Mouse (Mus musculus) adrenal gland, postnatal 10 days (tissue): ENCODE results near the gene Gtf2a1l. TPM values are rescaled to one million over a fixed set of nuclear protein-coding genes. Genes with fewer than 3 reads are reported as not detected.
A peak's percentile ranks its signal among the peaks of the same experiment; 100 is the strongest.

Experiments
- DNase-seq: peaks from one replicate; pipeline ENCODE4 v3.0.0; 2021; ENCODE audit warnings: mixed read lengths
- long read RNA-seq, 2 experiments: library from polyadenylated mRNA; stranded (forward); transcript quantifications; one replicate each; pipeline ENCODE4 v2.0.0; 2021
- total RNA-seq, 2 experiments: library from RNA; stranded (reverse); gene quantifications; 2 replicates each; pipeline ENCODE4 v1.2.3; 2021

Gene Gtf2a1l
- total RNA-seq: not detected
- long read RNA-seq, experiment 1: 0 reads
- long read RNA-seq, experiment 2: 0 reads

DNA sequence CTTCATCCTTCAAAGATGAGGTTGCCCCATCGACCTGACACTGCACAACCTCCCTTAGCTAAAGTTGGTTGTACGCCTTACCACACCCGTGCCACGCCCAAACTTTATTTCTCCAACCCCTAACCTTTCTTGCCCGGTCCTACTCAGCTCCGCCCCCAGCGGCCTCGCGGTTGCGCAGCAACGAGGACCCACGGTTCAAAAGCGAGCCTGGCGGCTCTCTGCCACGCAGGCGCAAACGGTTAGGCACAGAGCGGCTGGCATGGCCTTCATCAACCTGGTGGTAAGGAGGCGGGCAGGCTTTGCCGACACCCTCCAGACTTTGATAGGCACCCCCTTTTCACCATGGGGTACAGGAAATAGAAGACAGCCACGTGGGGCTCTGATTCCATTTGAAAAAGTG lies at the start of gene Gtf2a1l:
Gtf2a1l (plus strand) TSS at position 209 of the 400 bp plus-strand sequence.
- DNase-seq: peak; percentile 58

DNA sequence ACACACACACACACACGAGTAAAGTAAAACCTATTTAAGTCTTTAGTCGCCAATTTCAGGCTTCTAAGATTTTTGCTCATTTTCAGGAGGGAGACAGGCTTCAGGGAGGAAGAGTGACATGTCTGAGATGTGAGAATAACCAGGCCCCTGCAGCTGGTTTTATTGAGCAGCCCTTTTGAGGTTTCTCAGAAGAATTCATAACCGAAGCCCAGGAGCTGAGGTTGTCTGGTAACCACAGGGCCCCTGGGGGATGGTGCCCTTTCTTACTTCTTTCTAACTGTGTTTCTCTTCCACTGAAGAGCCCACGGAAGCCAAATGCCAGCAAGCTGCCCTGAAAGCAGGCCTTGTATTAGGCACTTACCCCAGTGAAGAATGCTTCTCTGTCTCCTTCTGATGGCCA lies 47.5 kb upstream of the Gtf2a1l start:
- no peak for DNase-seq

DNA sequence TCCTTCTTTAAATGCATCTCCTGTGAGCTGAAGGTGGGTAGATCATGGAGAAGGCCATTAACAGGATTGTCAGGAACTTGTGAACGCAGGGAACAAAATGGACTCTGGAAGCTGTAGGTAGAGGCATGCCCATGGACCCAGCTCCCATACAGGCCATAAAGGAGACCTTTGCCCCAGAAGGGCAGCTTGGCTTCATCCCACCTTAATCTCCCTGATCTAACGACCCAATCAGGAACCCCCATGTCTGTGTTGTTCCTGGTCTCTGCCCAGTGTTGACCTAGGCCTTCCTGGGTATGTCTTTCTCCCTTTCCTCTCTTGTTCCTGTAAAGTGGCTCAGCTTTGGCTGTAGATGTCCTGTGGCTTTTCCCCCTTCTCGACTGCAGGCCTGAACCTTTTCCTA lies 47.1 kb upstream of the Gtf2a1l start:
- DNase-seq: no peak

DNA sequence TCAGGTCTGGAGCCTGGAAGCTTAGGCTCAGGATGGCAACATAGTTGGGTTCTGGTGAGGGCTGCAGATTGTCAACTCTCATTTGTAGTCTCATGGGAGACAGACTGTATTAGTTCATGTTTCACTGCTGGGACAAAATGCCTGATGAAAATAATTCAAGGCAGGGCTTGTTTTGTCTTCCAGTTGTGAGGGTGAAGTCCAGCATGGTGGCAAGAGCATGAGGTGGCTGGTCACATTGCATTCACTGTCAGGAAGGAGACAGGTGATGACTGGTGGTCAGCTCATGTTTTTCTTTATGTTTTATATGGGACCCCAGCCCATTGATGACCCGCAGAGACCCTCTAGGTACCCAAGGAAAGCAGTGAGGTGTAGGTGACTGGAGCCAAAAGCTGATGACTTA lies 45.7 kb upstream of the Gtf2a1l start:
- DNase-seq: no peak

DNA sequence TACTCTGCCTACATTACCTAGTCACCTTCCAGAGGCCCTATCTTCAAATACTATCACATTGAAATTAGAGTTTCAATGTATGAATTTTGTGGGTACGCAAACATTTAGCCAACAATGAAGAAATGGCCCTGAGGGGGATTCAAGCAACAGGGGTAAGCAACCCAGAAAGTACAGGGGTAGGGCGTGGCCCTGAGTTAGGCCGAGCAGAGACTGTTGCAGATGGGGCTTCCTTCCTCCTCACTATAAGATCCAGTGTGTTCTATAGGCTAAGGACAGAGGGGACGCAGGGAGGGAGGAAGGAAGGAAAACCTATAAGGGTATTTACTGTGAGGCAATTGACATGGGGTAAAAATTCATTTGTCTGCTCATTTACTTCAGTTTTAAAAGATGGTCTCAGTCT lies 44.1 kb upstream of the Gtf2a1l start:
- no peak for DNase-seq

DNA sequence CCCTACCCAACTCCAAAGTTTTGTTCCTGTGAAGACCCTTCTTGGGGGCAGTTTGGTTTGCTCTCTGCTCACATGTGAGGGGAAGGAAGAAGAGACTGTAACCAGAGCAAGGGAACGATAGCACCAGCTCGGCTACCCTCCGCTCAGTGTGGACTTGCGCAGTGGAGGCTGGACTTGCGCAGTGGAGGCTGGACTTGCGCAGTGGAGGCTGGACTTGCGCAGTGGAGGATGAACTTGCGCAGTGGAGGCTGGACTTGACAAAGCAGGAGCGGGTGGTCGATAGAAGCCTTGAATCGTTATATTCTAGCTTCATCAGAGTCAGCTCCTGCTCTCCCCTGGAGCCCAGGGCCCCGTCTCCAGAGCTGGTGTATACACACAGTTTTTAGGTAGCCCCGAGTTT lies 43.1 kb upstream of the Gtf2a1l start:
- no peak for DNase-seq

DNA sequence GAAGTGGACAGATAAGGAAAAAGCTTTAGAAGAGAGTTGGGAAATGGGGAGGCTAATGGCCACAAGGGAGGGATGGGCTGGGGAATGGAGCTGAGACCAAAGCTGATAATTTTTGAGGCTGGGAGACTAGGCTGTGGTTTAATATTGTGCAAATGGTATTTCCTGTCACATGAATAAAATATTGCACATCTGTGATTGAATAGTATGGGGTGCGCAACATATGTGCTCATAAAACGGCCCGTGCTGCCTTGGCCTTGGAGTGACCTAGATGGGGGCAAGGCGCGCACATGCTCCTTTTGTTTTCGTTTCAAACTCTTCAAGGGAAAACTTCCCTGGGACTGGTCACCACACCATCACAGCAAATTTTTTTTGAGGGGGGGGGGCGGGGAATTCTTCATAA lies 42.5 kb upstream of the Gtf2a1l start:
- no peak for DNase-seq

DNA sequence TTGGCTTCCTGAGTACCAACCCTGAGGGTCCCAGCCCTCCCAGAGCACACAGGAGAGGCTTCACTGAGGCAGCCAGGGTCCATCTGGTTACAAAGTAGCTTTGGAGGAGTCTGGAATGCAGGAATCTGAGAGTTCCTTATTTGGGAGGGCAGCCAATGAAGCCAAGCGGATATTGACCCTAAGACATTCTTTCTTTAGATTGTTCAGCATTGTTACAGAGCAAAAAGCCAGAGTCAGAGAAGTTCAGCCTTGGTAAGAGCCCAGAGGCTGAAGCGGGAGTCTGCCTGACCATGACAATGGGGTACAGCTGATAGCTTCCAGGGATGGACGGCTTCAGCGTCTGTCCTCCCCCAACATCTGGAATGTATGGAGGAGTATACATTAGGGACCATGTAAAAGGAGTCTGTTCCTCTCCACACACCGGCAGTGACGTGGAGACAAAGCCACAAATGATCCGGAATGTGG lies 42.1 kb upstream of the Gtf2a1l start:
- no peak for DNase-seq

DNA sequence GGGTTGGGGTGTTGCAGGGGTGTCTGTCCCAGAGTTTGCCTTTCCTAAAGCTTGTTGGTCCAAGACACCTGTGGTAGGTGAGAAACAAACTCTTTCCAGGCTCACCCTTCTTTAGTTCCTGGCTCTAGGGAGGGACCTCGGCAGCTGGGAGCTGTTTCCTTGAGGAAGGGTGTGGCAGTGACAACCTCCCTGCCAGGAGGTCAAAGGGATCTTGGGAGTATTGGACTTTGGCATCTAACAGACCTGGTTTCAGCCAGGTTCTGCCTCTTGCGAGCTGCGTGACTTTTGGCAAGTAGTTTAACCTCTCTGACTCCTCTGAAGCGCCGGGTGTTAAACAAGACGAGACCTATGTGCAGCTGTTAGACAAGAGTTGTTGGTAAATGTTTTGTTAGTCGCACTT lies 41.3 kb upstream of the Gtf2a1l start:
- no peak for DNase-seq

DNA sequence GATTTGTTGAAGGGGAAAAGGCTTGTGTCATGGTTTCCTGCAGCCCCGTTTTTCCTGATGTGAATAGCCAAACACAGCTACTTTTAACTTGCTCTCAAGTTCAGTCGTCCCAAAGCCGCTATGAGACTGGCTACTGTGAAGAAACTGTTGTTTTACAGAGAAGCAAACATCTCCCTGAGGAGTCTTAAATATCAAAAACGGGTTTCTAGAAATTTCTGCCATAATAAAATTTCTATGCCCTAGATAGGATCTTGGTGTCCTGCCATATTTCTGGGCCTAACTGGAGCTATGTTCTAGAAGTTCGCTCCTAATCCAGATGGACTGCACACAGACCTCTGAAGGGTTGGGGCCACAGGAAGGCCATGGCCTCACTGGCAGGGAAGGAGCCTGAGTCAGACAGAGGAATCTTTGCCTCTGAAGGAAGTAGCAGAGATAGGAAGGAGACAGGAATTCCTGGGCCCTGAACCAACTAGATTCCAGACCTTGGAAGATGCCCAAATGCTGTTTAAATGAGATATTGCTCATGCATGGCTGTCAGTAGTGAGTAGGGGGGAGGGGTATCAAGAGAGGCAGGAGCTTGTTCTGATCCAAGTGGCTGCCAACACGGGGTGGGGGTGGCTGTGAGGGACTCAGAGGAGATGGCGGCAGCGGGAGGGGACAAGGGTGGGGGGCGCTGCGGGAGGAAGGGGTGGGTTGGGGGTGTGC lies 39.6 kb upstream of the Gtf2a1l start:
- DNase-seq: peak; percentile 76

DNA sequence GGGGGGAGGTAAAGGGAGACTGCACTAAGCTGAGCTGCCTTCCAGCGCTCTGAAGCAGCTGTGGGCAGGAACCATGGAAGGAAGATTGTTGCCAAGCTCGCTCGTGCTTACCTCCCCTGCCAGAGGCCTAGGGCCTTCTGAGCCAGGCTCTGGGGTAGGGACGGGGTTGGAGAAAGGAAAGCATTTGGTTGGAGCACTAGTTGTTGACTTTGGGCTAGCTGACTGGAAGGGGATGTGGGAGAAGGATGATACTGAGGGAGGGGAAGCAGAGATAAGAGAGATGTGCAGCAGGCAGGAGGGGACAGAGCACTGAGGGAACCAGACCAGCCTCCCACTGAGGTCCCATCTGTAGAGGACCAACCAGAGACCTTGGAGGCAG lies 39.1 kb upstream of the Gtf2a1l start:
- DNase-seq: peak; percentile 61

DNA sequence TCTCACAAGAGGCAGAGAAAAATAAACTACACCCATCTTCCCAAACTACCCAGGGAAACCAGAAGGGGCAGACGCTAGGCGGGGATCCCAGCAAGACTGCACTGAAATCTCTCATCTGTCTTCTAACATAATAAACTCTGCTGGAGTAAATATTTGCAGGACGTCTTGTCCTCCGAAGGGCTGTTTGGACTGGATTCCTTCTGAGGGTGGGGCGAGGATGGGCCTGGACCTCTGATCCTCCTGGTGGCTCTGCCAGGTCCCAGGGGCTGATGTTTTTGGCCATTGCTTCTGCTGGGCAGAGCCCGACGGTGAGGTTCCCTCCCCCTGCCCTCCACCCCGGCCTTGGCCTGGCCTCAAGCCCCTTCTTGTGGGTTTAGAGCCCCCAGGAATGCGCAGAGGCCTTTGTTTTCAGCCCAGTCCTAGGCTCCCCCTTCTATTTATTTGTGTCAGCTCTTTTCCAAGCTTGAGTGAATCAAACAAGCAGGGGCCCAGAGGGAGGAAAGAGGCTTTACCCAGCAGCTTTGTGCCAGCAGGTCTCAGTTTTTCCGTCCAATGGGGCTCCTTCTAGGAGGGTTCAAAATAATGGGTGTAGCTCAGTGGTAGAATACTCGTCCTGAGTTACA lies 38.4 kb upstream of the Gtf2a1l start:
- DNase-seq: peak; percentile 37

DNA sequence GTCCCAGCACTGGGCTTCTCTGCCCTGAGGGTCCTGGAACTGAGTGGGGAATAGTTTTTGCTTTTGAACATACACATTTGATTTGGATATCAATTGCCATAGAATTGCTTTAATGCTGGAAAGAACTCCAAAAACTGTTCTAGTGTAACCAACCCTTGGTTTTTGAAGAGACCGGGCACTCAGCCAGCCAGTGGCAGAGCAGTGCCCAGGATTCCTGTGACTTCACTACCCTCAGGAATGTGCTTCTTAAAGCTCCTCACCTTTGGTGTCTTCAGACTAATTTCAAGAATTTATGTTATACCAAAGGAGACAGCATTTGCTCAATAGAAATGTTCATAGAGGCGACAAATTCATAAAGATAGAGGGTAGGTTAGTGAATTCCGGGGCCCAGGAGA lies 37.9 kb upstream of the Gtf2a1l start:
- peak; percentile 75 for DNase-seq

DNA sequence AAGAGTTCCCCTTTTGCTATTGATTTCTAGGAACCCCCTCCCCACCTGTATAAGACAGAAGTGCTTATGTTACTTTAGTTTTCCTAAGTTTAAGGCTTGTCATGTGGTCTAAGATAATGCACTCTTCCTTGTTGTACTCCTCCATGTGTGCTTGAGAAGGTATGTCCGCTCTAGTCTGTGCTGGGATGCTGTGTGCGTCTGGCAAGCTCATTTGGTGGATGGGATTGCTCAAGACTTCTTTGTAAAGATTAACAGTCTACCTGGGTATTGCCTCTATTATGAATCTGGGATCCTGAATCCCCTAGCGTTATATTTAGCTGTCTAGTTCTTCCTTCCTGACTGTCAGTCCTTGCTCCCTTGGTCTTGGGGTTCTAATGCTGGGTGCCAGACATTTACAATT lies 35.8 kb upstream of the Gtf2a1l start:
- no peak for DNase-seq

DNA sequence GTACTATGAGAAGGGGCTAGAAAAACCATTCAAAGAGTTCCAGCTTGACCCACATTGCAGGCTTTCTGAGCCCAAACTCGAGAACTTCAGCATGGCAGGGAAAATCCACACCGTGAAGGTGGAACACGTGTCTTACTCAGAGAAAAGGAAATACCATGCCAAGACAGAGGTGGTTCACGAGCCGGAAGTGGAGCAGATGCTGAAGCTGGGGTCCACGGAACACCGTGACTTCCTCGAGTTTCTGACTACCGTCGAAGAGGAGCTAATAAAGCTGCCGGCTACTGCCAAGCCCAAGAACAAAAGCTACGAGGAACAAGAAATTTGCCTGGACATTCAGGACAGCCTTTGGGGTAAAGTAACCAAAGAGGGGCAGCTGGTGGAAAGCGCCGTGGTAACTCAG lies 32.4 kb upstream of the Gtf2a1l start:
- no peak for DNase-seq

DNA sequence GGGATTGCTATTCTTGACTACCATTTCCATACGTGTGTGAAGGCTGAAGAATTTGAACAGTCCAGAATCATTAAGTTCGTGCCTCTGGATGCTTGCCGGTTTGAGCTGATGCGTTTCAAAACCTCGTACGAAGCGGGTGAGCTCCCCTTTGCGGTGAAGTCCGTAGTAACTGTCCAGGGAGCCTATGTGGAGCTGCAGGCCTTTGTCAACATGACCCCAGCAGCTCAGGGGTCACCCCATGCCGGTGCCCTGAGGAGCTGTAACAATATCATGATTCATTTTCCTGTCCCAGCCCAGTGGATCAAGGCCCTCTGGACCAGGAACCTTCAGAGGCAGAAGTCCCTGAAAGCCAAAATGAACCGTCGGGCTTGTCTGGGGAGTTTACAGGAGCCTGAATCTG lies 31.9 kb upstream of the Gtf2a1l start:
- DNase-seq: peak; percentile 56

DNA sequence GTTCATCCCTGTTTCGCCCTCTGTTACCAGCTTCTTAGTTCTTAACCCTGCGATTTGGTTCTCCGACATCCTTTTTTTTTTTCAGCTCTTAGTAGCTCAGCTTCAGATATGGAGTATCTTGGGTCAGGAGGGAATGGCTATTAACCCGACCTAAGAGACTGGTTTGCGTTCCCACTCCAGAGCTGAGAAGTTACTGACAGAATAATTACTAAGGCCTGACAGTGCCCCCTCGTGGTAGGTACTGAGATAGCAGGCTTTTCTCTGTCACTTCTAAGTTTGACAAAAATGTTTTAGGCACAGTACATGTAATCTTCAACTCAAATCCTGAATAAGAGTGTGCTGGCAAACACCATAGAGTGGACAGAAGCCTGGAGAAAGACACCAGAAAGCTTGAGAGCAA lies 27.4 kb upstream of the Gtf2a1l start:
- peak; percentile 86 for DNase-seq

DNA sequence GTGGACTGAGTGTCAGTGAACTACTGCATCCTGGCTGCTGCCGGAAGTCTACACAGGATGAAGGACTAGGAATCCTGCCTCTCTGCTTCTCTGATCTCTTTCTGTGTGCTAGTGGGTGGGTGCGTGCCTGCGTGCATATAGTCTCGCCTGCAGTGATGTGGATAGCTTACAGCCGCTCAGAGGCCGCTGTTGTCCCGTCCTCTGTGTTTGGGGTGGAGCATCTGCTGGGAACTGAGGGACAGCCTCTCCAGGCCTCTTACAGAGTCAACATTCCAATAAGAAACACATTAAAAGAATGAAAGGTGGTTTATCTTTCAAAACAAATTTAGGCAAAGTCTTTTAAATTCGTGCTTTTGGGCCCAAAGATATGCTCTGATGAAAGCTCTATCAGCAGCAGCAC lies 26.6 kb upstream of the Gtf2a1l start:
- no peak for DNase-seq

DNA sequence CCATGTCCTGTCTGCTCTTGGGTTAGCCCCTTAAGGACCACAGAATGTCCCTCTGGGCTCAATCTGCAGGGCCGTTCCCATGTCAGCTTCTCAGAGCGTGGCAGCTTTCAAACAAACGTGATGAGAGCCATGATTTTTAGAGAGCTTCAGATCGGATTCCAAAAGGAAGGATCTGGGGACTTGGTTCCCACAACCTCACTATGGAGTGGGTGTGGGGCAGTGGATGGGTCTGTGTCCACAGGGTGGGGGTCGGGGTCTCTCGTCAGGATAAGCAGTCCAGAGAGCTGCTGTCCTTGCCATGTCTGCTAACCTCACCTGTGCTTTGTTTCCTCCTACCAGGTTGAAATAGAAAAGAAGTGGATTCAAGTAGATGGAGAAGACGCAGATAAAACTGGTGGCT lies 23.6 kb upstream of the Gtf2a1l start:
- no peak for DNase-seq

DNA sequence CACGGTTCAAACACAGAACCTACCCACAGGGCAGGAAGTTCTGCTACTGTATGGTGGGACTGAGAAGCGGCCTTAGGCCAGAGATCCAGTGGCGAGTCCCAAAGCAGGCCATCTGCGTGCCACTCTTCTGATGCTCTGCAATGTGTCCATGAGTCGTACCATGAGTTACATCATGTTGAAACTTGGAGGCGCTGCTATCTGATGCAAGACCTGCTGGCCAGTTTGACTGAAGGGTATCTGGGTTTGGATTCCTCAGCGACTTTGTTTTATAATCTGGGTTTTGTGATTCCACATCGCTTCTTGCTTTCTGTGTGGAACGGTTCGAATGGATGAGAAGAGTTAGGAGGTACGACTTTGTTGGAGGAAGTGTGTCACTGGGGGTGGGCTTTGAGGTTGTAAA lies 23.2 kb upstream of the Gtf2a1l start:
- DNase-seq: no peak

DNA sequence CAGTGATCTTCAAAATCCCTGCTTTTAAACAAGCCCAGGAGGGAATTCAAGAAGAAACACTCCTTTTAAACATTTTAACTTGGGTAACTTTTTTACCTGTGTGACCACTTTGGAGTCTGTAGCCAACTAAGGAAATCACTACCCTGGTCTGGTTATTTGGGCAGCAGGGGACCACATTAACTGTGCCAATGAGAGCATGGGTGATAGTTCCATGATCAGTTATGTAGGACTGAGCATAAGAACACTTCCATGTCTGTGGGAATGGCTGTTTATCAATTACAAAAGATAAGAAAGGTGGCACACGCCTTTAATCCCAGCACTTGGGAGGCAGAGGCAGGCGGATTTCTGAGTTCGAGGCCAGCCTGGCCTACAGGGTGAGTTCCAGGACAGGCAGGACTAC lies 21.3 kb upstream of the Gtf2a1l start:
- DNase-seq: no peak

DNA sequence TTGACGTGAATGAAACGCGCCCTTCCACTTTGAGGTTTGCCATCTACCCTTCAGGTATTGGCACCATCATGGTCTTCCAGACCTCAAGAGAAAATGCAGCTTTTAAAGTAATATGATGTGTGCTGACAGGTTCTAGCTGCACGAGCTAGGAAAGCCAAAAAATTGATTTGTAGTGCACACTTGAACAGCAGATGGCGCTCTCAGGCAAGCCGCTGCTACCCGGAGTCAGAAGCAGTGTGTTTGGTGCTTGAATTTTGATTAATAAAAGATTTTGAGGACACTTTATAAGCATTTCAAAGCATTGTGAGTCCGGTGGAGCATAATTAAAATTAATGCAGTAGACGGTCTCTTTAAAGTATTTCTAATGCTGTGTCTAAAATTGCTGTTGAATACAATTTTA lies 16.4 kb upstream of the Gtf2a1l start:
- peak; percentile 78 for DNase-seq

DNA sequence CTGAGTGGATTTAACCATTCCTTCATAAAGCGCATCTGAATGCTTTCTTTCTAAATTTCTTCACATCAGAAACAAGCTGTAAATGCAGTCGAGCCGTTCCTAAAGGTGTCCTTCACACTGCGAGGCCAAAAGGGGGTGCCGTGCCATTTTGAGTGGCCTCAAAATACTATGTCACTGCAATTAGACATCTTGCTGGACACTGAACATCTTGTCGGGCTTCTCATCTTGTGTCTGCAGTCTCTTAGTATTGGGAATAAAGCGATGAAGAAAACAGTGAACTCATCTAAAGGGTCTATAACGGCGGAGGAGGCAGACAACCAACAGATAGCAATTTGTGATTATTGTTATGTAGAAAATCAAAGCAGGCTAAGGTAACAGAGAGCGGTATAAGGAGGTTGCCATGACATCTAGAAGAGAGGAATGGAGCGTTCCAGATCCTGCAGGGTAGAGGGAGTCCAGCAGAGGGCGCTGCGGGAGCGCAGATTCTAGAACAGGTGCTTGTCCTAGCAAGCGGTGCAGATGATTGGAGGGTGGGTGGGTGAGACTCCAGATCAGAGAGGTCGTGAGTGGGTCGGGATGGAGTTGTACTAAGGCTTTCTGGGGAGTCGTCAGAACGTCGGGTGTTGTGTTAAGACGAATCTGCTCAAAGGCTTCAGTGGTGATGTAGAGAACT lies 15.6 kb upstream of the Gtf2a1l start:
- DNase-seq: peak; percentile 86

DNA sequence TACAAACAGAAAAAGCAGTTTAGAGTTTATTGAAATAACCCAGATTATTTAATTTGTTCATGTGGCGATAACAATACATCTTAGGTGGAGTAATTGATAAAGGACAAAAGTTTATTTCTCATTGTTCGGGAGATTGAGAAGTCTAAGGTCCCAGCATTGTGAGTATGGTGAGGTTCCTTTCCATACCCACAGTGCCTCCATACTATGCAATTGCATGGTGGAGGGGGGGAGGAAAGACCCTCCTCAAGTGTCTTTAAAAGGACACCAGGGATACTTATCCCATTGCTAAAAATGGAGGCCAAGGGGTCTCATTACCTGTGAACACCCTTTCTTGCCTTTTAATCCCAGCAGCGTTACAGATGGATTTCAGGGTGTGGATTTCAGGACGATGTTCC lies 15.1 kb upstream of the Gtf2a1l start:
- DNase-seq: no peak
